Mouse (Mus musculus) ovary, adult 18-20 months (tissue): ENCODE measurements around the gene Med9.

ENCODE experiments used
- DNase-seq: peaks from one replicate; pipeline ENCODE4 v3.0.0; 2022; ENCODE audit warnings: low spot score, mixed read lengths

Gene Med9

GRCm38 (mm10) chr11:60001231-60001980 is 53.4 kb downstream of the Med9 start:
- no peak for DNase-seq

GRCm38 (mm10) chr11:60003811-60004210 is 55.8 kb downstream of the Med9 start:
- DNase-seq: no peak

GRCm38 (mm10) chr11:60004716-60005115 is 56.7 kb downstream of the Med9 start:
- DNase-seq: no peak

- DNase-seq: no peak
These were observed 57.9 kb downstream of the Med9 start for GRCm38 (mm10) chr11:60005866-60006265.

GRCm38 (mm10) chr11:60009451-60009850 is 61.4 kb downstream of the Med9 start:
- DNase-seq: no peak

- DNase-seq: no peak
These were observed 63.5 kb downstream of the Med9 start for GRCm38 (mm10) chr11:60011516-60011915.
